Mouse (Mus musculus): ENCODE results near the gene Tmprss4.

Tmprss4 gene

DNA sequence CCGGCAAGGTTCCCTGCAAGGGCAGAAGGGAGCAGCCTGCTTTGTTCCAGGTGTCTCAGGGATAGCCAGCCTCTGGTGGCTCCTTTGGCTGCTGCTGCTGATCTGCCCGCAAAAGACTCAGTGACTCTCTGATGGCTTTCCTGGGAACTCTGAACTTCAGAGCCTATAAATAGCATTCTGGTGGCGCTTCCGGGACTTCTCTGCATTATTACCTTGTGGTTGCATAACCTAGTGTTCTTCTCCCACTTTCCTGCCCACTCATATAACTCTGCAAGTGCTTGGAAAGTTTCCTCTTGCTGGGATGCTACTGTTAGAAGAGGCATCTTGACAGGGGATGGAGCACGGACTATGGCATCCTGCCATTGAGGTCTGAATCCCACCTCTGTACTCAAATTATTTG lies 6.3 kb downstream of the Tmprss4 start:
- DNase-seq (ENCODE audit: low spot score in 2 of 2): no peak

DNA sequence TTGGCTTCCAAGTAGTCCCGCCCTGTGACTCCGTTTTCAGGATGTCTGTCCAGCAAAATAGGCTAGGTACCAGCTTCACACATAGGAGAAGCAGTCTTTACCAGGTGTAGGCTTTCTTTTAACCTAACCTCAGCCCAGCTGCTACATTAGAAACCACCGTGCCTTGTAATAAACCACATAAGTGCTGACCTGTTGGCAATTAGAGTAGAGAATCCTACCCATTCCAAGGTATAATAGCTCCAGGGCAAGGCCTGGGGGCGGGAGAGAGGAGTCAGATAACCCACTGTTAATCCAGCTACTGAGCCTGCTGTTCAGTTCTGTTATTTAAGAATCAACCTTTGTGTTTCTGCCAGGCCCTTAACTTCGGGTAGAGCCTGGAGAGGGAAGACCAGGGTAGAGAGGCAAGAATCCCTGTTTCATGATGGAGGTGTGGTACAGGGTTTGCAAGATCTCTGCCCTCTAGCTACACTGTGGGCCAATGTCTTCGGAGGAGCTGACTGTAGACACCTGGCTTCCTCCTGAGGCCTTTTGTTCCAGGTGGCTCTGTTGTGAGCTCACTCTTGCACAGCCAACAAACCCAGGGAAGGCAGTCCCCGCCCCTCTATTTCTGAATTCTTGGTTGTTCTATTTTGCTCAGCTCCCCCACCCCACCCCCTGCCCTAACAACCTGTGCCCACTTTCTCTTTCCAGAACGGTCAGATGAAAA lies 7.6 kb downstream of the Tmprss4 start:
- DNase-seq (ENCODE audit: low spot score in 2 of 2): no peak

DNA sequence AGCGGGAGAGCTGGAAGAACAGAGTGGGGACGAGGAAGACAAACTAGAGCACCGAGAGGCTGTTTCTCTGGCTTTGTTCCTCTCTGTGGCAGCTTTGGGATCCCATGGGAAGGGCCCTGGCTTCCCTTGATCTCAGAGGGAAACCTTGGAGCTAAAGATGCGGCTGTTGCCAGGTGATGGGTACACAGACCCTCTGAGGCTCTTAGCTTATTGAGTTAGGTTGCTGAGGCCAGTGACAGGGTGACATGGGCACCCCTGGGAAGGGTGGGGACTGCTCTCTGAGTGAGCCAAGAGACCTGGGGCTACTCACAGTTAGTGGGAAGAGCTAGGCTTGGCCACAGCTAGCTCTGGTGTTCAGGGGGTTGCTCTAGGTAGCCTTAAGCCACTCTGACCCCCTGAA lies 8.4 kb downstream of the Tmprss4 start:
- no peak for DNase-seq (ENCODE audit: low spot score in 2 of 2)

DNA sequence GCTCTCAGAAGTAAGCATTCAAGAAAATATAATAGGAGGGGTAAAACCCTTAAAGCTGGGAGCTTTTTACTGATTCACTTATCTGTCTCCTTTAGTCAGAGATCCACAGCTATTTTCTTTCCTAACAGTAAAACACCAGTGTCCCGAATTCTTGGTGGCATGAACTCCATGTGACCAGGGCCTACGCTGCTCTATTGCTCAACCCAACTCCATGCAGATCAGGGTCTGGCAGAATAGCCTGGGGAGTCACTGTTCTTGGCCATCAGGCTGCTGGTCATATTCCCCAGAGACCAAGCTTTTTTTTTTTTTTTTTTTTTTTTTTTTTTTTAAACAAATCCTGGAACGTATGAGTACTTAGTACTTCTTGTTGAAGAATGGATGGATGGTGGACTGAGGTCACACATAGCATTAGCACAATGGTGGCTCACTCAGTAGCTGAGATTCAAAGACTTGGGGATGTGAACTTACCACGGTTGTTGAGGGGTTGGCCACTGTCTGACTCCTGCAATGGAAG lies 14.2 kb downstream of the Tmprss4 start:
- no peak for DNase-seq (ENCODE audit: low spot score in 2 of 2)

DNA sequence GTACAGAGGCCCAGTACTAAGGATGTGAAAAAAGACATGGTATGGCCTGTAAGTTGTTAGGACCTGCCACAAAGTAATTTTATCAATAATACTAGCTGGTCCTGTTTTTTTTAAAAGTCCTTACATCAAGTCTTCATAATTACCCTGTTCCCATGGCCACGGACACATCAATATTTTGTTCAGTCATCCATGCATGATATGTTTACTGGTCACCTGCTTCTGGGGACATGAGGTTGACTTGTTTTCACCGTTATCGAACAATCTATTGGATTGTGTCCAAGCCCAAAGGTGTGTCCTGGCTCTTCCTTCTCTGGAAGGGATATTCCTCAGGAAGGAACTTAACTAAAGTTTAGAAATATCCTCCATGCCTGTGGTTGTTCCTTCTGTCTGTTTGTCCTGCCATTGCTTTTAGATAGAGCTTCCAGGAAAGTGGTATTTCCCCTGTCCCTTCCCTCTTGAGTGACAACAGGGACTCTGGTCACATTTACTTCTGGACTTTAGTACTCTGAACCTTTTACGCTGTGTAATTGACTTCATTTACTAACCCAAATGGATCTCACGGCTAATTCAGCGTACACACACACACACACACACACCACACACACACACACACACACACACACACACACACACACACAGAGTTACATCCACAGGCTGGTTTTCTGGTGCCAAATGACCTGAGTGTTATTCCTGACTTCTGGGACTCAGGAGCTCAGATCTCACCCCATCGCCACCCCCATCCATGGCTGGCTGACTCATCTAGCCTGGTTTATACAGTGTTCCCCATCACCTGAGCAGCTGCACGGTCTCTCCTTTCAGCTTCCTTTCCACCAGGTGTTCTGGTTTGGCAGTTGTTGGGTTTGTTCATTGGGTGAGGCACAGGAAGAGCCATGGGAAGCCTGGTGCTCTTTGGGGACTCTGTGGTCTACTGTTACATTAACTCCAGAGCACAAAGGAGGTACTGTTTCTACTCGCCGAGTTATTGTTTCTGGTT lies 15.0 kb downstream of the Tmprss4 start:
- no peak for DNase-seq (ENCODE audit: low spot score in 2 of 2)

DNA sequence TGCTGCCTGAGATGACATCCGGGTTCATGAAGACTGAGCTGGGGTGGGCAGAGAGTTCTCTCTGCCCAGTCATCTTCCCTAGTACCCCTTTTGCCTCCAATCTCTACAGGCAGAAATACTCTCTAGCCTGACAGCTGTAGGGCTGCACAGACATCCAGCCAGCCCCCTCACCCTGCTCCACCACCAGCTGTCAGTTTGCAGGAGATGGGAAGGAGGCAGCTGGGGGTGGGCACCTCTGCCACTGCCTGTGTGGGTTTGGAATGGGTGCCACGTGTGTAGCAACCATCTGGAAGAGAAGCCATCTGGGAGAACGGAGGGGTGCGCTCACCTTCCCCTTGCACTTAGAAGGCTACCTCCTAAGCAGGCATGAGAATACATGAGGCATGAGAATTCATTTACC lies 18.6 kb downstream of the Tmprss4 start:
- DNase-seq (ENCODE audit: low spot score in 2 of 2): no peak

DNA sequence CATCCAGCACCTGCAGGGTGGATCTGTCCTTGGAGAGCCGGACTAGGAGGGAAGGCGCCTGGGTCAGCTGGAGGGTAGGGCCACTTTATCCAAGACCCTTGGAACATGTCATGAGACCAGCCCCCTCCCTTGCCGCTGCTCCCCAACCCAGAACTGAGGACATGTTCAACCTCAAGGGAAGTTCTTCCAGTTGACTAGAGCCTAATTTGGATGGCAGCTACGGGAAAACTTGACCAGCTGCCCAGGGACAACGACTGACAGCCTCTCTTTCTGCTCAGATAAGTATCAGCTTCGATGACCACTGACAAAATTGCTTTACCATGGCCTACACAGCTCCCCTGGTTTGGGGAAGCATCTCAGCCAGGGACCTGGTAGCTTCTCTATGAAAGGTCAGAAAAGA lies 20.6 kb downstream of the Tmprss4 start:
- DNase-seq (ENCODE audit: low spot score in 2 of 2): no peak

DNA sequence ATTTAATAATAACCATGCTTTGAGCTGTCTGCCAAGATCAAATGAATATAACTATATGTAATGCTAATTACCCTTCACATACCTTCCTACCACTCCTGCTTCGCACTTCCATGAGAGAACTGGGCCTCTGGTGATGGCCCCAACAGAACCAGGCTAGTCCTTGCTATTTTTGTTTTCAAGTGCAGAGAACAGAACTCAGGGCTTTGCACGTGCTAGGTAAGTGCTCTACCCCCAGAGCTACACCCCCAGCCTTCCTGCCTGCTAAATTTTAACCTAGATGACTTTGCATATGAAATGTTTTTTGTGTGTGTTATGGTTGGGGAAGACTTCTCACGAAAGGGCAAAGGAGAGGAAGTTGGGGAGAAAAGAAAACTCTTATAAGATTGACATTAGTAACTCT lies 21.4 kb downstream of the Tmprss4 start:
- DNase-seq (ENCODE audit: low spot score in 2 of 2): no peak

DNA sequence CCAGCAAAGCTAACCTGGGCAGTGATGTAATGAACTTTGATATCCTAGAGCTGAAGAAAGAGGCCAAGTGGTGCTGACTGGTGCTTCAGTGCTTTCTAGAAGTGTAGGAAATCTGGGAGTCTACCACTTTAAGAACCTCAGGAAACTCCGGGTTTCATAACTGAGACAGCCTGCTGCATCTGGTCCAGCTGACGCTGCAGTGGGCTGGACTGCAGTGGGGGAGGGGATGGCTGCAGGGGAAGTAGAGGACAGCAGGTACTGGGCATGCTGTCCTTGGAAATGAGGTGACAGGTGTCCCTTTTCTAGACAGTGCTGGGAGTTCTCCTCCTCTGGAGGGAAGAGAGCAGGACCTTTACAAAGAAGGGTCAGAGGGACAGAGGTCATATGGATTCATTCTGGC lies 22.1 kb downstream of the Tmprss4 start, which contains the start of gene BC049352:
TSS of gene BC049352 (plus strand) at position 238 of the 400 bp plus-strand sequence.
- DNase-seq (ENCODE audit: low spot score in 2 of 2): no peak

DNA sequence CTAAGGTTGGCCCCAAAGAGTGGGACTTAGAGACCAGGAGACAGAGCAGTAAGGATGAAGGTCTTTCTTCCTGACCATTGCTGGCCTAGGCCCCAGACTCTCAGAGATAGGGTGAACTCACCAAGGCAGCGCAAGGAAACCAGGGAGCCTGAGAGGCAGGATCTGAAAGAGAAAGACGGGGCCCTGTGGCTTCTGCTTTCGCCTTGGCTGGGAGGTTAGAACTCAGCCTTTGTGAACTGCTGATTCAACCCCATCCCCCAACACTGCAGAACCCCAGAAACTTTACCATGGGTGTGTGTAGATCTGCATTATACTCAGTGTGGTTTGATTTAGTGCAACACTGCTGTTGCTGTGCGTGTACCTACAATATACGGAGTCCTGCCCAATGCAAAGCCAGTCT lies 24.6 kb downstream of the Tmprss4 start:
- no peak for DNase-seq (ENCODE audit: low spot score in 2 of 2)

DNA sequence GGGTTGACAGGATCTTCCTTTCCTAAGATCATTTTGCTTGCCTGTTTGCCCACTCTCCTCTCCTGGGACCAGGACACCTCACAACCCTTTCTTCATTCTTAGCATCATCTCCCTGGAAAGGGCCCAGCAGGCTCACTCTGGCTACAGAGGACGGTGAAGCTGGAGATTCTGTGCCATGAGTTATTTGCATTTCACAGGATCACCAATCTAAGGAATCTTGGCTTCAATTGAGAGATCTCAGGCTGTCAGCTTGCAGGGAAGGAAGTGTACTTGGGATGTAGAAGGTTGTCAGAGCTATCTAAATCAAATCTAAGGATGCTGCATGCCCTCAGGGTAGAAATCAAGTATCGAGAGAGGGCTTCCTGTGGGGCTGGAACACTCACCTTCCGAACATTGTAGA lies 30.4 kb downstream of the Tmprss4 start:
- no peak for DNase-seq (ENCODE audit: low spot score in 2 of 2)

DNA sequence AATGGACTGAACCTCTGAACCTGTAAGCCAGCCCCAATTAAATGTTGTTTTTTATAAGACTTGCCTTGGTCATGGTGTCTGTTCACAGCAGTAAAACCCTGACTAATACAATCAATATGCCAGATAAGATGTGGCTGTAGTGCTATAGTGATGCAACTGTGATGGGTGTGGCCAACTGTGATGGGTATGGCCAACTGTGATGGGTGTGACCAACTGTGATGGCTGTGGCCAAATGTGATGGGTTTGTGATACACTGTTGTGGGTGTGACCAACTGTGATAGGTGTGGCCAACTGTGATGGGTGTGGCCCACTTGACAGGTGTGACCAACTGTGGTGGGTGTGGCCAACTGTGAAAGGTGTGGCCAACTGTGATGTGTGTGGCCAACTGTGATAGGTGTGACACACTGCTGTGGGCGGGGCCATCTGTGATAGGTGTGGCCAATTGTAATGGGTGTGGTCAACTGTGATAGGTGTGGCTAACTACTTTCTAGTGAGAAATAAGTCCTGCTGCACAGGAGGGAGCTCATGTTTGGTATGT lies 32.8 kb downstream of the Tmprss4 start:
- DNase-seq (ENCODE audit: low spot score in 2 of 2): no peak

DNA sequence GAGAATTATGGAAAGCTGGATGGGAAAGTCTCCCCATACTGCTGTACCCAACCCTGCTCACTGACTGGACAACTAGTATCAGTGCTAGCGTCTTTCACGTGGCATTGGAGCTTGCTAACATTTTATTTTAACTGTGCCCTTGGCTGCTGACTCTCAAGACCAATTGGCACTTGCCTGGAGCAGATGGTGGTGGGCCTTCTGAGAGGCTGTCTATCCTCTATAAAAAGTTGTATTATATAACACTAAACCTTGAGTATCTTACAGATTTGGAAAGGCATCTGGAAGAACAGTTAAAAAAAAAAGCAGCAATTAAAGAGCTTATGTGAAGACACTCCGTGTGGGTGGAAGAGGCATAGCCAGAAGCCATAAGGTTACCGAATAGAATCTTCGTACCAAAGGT lies 33.7 kb downstream of the Tmprss4 start:
- DNase-seq (ENCODE audit: low spot score in 2 of 2): no peak

DNA sequence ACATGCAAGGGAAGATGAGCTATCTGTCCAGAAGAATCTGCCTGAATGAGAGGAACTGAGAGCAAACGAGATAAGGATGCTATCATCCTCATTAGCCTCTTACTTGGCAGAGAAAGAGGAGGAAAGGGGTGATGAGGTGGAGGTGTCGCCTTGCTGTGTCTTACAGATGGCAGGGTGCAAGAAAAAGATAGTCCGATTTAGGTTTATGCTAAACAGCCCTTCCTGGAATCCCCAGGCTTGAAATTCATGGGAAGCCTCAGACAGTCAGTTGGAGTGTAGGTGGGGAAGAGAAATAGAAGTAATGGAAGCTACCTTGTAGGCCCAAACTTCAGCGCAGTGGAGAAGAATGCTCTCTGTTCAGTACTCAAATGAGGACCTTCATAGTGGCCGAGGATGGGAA lies 36.0 kb downstream of the Tmprss4 start:
- DNase-seq (ENCODE audit: low spot score in 2 of 2): no peak

DNA sequence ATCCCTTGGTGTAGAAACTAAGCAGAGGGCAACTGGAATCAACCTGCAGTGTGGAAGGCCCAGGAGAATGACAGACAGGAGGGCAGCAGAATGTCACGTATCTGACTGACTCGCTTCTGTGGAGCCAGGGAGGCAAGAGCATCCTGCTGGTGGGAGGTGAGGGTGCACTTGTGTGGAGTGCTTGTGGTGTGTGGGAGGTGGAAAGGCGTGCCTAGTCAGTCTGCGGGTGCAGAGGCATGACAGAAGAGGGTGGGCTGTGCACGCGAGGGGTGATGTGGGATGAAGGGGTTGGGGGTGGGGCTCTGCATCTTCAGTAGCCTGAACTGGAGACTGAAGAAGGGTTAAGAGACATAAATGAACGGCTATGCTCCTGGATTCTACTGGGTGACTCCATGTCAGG lies 50.5 kb downstream of the Tmprss4 start:
- DNase-seq (ENCODE audit: low spot score in 2 of 2): no peak

DNA sequence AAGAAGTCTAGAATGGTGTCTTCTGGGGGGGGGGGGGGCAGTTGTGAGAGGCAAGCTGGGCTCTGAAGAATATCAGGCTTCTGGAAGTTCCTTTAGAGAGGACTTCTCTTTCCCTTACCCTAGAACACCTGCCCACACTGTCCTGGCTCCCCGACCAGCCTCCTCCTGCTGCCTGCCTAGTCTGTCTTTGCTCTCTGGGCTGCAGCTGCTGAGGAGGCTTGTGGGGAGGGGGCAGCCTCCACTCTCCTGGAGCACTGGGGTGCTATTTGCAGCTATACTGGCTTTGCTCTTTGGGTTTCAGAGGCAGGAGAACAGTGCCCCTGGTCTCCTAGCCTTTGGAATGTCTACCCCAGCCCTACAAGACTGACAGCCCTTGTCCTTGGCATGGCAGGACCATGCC lies 53.0 kb downstream of the Tmprss4 start:
- no peak for DNase-seq (ENCODE audit: low spot score in 2 of 2)

DNA sequence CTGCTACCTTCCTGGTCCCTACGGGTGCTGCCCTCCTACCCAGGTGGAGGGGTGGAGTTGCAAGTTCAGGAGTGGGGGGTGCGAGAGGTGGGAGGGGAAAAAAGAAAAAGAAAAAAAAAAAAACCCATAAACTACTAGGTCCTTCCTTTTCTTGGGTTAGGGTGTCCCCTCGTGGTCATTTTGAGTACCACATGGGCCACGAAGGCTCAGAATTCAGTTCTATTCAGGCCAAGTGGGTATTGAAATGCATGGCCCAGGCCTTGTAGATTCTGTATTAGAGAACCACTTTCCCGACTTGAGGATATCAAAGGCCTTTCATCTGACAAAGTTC lies 57.7 kb downstream of the Tmprss4 start:
- peak; percentile 55 to 66 for DNase-seq (ENCODE audit: low spot score in 2 of 2)

DNA sequence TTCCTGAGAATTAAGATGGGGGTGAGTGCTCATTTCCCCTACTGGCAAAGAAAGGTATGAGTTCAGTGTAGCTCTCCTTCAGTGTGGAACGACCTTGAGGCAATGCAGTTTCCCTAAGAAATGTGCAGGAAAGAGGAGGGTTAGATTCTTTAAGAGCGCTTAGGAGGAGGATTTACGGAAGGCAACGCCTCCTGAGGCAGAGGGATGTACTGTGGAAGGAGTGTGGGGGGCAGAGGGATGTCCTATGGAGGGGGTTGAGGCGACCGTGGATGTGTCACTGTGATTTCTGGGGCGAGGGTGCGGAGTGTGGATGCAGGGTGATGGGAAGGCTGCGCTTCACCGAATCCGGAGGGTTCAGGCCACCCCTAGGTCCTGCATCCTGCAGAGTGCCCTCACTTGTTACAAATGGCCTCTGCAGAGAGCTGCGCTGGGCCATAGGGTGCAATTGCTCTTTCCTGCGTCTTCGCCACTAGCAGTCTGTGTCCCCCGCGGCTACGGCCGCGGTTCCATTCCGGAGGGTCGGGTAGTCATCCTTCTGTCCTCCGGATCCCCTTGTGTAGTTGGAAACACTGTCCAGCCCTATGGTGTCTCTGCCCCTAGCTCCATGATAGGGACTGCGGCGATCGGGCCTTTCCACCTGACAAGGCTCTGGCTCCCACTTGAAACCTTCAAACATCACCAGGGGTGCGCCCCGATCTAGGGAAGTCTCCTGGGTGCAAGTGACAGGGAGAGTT lies 58.2 kb downstream of the Tmprss4 start:
- no peak for DNase-seq (ENCODE audit: low spot score in 2 of 2)

DNA sequence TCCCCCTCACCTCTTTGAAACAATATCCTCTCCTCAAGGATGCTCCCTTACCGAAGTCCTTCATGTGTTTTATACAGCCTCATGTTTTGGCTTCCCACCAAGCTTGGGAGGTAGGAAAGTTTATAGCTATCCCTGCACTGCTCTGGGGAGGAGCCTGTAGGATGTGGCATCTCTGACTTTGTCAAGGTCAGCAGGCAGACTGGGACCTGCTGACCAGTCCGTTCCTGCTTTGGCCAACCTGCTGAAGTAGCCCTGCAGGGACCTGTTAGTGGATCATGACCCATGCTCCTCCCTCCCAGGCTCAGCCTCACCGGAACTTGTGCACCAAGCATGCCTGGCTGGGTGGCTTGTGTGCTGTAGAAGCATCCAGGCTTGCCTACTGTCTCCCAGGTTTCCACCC lies 61.2 kb downstream of the Tmprss4 start:
- DNase-seq (ENCODE audit: low spot score in 2 of 2): no peak

DNA sequence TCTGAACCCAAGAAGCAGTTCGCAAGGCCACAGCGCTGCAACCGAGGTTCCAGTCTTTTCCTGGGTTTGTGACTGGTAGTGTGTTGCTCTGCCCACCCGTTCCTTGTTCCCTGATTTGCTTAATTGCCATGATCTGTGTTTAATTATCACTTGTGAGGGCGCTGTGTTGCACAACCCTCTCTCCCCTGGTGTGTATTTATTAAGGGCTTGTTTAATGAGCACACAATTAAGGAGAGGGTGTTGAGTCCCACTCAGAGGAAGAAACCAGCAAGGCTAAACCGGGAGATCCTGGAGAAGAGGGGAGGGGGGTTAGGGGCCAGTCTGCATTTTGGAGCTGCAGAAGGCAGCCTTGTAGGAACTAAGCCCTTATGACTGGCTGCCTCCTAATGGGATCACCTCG lies 62.9 kb downstream of the Tmprss4 start:
- no peak for DNase-seq (ENCODE audit: low spot score in 2 of 2)

DNA sequence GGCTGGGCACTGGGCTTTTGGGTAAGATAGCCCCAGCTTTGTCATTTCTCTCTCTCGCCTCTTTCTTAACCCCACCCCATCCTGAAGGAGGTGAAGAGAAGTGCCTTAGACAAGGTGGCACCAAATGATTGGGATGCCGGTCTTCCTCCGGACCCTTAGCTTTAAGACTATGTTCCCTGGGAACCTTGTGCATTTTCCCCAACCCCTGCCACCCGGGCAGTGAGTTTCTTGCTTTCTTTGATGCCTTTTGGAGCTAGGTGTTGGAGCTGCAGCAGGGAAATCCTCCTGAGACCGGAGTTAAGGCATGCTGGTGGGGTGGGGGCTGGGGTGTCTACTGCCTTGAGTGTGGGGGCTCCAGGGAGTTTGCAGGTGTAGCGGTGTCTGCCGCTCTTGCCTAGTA lies 64.8 kb downstream of the Tmprss4 start:
- DNase-seq (ENCODE audit: low spot score in 2 of 2): no peak
